Mouse (Mus musculus) midbrain, embryonic 13.5 days (tissue): ENCODE measurements at regions not wholly inside any gene's neighbourhood (a gene's known extent, or its start where the extent isn't known, plus 50 kb on each side); places are given as distances from the start of the nearest gene placed in this dataset.
A peak's percentile ranks its signal among the peaks of the same experiment; 100 is the strongest.

Experiments
- ATAC-seq: fragments of 200-750 bp; cut with Nextera tagmentation; 2 replicates; pipeline ENCODE4 v1.8.0; 2017; ENCODE audit warnings: mild to moderate bottlenecking, moderate TSS enrichment, moderate library complexity
- H3K27ac ChIP-seq: fragments of 300-500 bp; sonication (generic); 2 replicates; pipeline ENCODE4 v1.5.1; 2015; ENCODE audit warnings: inconsistent platforms, mild to moderate bottlenecking, moderate library complexity
- H3K27me3 ChIP-seq: fragments of 300-500 bp; sonication (generic); 2 replicates; pipeline ENCODE4 v1.6.1; 2015; ENCODE audit warnings: mild to moderate bottlenecking, inconsistent platforms
- H3K36me3 ChIP-seq: fragments of 300-500 bp; sonication (generic); 2 replicates; pipeline ENCODE4 v1.6.1; 2015; ENCODE audit warnings: mild to moderate bottlenecking, inconsistent platforms
- H3K4me1 ChIP-seq: fragments of 300-500 bp; sonication (generic); replicated peaks from 2 replicates; pipeline ENCODE4 v1.6.1; 2015; ENCODE audit warnings: inconsistent platforms
- H3K4me2 ChIP-seq: fragments of 300-500 bp; sonication (generic); replicated peaks from 2 replicates; pipeline ENCODE4 v1.6.1; 2015; ENCODE audit warnings: moderate library complexity, mild to moderate bottlenecking, inconsistent platforms
- H3K4me3 ChIP-seq: fragments of 300-500 bp; sonication (generic); replicated peaks from 2 replicates; pipeline ENCODE4 v1.5.1; 2015; ENCODE audit warnings: mild to moderate bottlenecking, inconsistent platforms
- H3K9ac ChIP-seq: fragments of 300-500 bp; sonication (generic); replicated peaks from 2 replicates; pipeline ENCODE4 v1.6.1; 2015; ENCODE audit warnings: mild to moderate bottlenecking, inconsistent platforms
- H3K9me3 ChIP-seq: fragments of 300-500 bp; sonication (generic); 2 replicates; pipeline ENCODE4 v1.6.1; 2016; ENCODE audit warnings: mild to moderate bottlenecking, inconsistent platforms
- WGBS: fragments of 180-500 bp; shearing (Covaris S2); methylation state at CpG from one replicate; pipeline ENCODE4 v1.1.7; 2015; 5-methylcytosine and 5-hydroxymethylcytosine counted together

- Histone ChIP-seq H3K4me3 (no peak overlapping the region), H3K9ac (no peak overlapping the region), H3K27me3 (no peaks in the 10 kb centered on the region), H3K27ac (no peak overlapping the region), H3K4me2 (no peak overlapping the region), H3K36me3 (no peaks in the 10 kb centered on the region), H3K9me3 (no peaks in the 10 kb centered on the region), H3K4me1 (no peaks in the 10 kb centered on the region)
- 91% methylated on average over 10 of the region's 10 CpGs for WGBS
- ATAC-seq, result no peak
Observed at GRCm38 (mm10) chr6:117099871-117100270, 68.5 kb upstream of the Cxcl12 start.

DNA sequence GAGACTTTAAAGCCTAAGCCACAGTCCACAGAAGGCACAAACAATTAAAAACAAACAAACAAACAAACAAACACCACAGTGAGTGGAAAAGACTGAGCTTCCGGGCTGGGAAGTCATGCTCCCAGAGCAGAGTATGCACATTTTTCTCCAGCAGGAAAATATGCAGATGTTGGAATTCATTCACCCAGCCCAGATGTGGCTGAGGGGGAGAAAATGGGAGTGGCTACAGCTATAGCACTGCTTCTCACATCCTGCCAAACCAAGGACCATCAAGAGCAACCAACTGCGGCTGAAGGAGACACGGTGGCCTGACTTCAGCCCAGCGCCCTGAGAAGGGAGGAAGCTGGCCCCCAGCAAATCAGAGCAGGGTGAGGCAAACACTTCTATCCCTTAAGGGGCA is 65.6 kb upstream of the Cxcl12 start:
- Histone ChIP-seq H3K36me3 (no peaks in the 10 kb centered on the region), H3K4me2 (no peak overlapping the region), H3K27me3 (no peaks in the 10 kb centered on the region), H3K9me3 (no peaks in the 10 kb centered on the region), H3K4me1 (no peaks in the 10 kb centered on the region), H3K27ac (no peak overlapping the region), H3K4me3 (no peak overlapping the region), H3K9ac (no peak overlapping the region)
- WGBS, result 94% methylated on average over 4 of the region's 4 CpGs
- ATAC-seq, result no peak

DNA sequence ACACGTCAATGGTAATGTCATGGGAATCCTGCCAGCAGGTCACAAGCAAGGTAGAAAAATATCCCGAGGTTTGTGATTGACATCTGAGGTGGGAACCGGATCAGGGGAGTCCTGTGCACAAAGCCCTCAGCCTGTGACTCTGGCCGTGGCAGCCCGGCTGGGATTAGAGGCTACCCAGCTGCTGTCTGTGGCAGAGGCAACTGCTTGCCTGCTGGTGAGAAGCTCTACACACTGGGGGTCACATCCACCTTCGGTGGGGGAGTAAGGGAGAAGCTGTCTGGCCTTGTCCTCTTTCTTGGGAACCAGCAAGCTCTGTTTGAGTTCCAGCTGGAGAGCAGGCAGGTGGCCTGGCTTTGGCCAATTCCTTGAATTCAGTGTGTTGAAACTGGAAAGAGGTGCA is 64.3 kb upstream of the Cxcl12 start:
- ATAC-seq, result no peak
- Histone ChIP-seq H3K9ac (no peak overlapping the region), H3K27ac (no peak overlapping the region), H3K9me3 (no peaks in the 10 kb centered on the region), H3K36me3 (no peaks in the 10 kb centered on the region), H3K4me2 (no peak overlapping the region), H3K4me3 (no peak overlapping the region), H3K4me1 (no peaks in the 10 kb centered on the region), H3K27me3 (no peaks in the 10 kb centered on the region)
- 69% methylated on average over 6 of the region's 6 CpGs for WGBS

DNA sequence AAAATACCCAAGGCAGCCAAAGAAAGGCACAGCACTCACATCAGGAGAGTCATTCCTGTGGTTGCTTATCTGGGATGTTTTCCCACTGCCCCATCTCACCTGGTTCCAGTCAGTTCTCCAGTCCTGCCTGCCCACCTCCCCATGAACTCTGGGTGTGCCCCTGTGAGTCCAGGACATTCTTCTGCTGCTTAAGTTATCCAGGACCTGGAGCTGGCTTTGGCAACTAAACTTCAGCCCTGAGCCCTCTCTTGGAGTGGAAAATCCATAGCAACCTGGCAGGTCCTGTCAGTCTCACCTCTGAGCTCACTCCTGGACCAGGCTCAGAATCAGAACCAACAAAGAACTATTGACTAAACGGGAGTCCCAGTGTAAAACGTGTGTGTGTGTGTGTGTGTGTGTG is 63.9 kb upstream of the Cxcl12 start:
- WGBS, result 88% methylated on average over 2 of the region's 2 CpGs
- no peaks in the 10 kb centered on the region for H3K36me3 ChIP-seq

DNA sequence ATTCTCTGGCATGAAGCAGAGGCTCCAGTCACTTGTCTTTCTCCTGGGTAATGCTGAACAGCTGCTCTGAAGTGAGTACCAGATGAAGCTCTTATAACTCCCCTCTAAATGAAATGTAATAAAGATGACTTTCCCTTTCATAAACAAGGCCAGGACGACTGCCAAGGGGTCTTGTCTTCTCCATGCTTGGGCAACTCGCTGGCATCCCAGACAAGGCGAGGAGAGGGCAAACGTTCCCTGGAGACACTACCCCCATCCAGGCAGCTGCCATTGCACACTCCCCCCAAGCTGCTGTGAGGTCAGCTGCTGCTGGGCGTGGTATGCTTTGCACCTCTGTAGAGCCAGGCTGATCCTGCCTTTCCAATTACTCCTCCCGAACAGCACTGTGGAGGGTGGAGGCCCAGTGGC is 63.1 kb upstream of the Cxcl12 start:
- no peak overlapping the region for H3K4me2 ChIP-seq
- WGBS, result 40% methylated on average over 6 of the region's 6 CpGs
- no peak overlapping the region for H3K9ac ChIP-seq
- no peak overlapping the region for H3K4me3 ChIP-seq
- H3K27ac ChIP-seq, result no peak overlapping the region
- no peaks in the 10 kb centered on the region for H3K9me3 ChIP-seq
- H3K27me3 ChIP-seq, result no peaks in the 10 kb centered on the region
- no peaks in the 10 kb centered on the region for H3K4me1 ChIP-seq
- peak; percentile 78 for ATAC-seq
- H3K36me3 ChIP-seq, result no peaks in the 10 kb centered on the region

More for the DNA sequence above, 63.9 kb upstream of the Cxcl12 start:
- H3K4me1 ChIP-seq, result no peaks in the 10 kb centered on the region
- H3K27me3 ChIP-seq, result no peaks in the 10 kb centered on the region
- H3K4me2 ChIP-seq, result no peak overlapping the region
- H3K9ac ChIP-seq, result no peak overlapping the region
- H3K9me3 ChIP-seq, result no peaks in the 10 kb centered on the region
- no peak overlapping the region for H3K27ac ChIP-seq
- ATAC-seq, result no peak
- no peak overlapping the region for H3K4me3 ChIP-seq

- 62% methylated on average over 3 of the region's 3 CpGs for WGBS
- Histone ChIP-seq H3K9me3 (no peaks in the 10 kb centered on the region), H3K36me3 (no peaks in the 10 kb centered on the region), H3K4me3 (no peak overlapping the region), H3K4me1 (no peaks in the 10 kb centered on the region), H3K4me2 (no peak overlapping the region), H3K27ac (no peak overlapping the region), H3K9ac (no peak overlapping the region), H3K27me3 (no peaks in the 10 kb centered on the region)
- ATAC-seq, result no peak
Observed at GRCm38 (mm10) chr6:117110291-117110690, 58.0 kb upstream of the Cxcl12 start.

- Histone ChIP-seq H3K27ac (no peak overlapping the region), H3K4me1 (no peaks in the 10 kb centered on the region), H3K9me3 (no peaks in the 10 kb centered on the region), H3K36me3 (no peaks in the 10 kb centered on the region), H3K9ac (no peak overlapping the region), H3K4me2 (no peak overlapping the region), H3K4me3 (no peak overlapping the region), H3K27me3 (no peaks in the 10 kb centered on the region)
- 77% methylated on average over 8 of the region's 8 CpGs for WGBS
- 0 out of 2 replicates have a peak, but pooled peaks have one; percentile 48 for ATAC-seq
Observed at GRCm38 (mm10) chr6:117114859-117115258, 53.5 kb upstream of the Cxcl12 start.

- 88% methylated on average over 3 of the region's 3 CpGs for WGBS
- Histone ChIP-seq H3K4me3 (no peak overlapping the region), H3K9me3 (no peaks in the 10 kb centered on the region), H3K36me3 (no peaks in the 10 kb centered on the region), H3K4me2 (no peak overlapping the region), H3K4me1 (no peaks in the 10 kb centered on the region), H3K9ac (no peak overlapping the region), H3K27me3 (no peaks in the 10 kb centered on the region), H3K27ac (no peak overlapping the region)
- no peak for ATAC-seq
Observed at GRCm38 (mm10) chr6:117118081-117118480, 50.3 kb upstream of the Cxcl12 start.
